Mouse (Mus musculus) spleen, adult 10 weeks (tissue): Measurements from ENCODE around the gene Coa5. TPM values are rescaled to one million over a fixed set of nuclear protein-coding genes. Genes with fewer than 3 reads are reported as not detected.

Source experiments
- polyA plus RNA-seq: library from polyadenylated mRNA; stranded (reverse); fragments of 350-450 nt; fragmentation: Illumina TruSeq; extraction: RNeasy Lipid Tissue Mini Kit (QIAGEN cat#74804); gene quantifications from one replicate; pipeline ENCODE4 v1.2.3, GENCODE M21; 2015; ENCODE audit warnings: low replicate concordance; ENCODE audit not compliant: insufficient read depth

Gene Coa5
- 89.8 TPM for polyA plus RNA-seq

DNA sequence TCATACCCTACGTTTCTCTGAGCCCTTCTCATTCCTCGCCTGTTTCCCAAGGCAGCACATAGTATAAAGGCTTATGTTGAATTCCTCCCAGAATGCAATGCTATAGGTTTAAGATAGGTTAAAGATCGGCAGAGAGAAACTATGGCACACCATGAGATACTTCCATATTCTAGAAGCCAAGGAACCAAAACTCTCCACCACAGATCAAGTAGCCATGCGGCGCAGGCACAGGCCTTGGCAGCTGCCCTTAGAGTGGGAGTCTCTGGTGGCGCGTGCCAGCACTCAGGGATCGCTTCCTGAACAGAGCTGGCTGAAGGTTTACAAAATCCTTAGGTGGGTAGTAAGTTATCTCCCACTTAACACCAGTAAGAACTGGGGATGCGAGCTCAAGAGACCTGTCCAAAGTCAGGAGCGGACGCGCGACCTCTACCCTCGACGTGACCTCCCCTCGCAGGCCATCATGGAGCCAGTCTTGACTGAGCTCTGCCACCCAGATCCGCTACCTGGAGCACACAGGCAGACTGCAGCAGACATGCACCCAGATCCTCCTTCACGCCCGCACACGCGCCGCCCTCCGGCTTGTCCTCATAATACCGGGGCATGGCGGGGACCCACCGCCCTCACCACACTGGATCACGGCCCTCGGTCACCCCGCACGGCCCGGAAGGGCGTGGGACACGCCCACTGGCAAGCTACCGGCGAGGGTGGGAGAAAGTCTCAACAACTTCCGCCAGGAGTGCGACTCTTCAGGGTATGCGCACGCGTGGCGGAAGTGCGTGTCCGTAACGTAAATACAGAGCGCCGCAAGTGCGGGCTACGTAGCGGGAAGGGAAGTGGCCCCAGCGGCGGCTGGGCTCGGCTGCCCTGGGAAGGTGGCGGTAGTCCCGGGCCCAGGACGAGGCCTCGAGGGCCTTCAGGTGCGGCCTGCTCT lies at the start of gene Coa5, which contains the start of gene Unc50:
Coa5 (minus strand) TSS at position 738 of the 931 bp plus-strand sequence.
Unc50 (plus strand) TSS at position 774 of the 931 bp plus-strand sequence.

Other genes starting within 250 kb of the Coa5 start
- 0.70 TPM for gene Cnga3, start 215.7 kb downstream of the Coa5 start, polyA plus RNA-seq
- gene Inpp4a, start 130.2 kb downstream of the Coa5 start, polyA plus RNA-seq = 20.3 TPM
- 79.0 TPM for gene Unc50, start within 50 bp of the Coa5 start, polyA plus RNA-seq
- gene Mgat4a, start 110.9 kb upstream of the Coa5 start, polyA plus RNA-seq = 53.3 TPM